Mouse (Mus musculus) Patski (cell line): ENCODE measurements around the gene Zbtb7a. TPM values are rescaled to one million over a fixed set of nuclear protein-coding genes. Genes with fewer than 3 reads are reported as not detected.

Experiments used
- ATAC-seq: fragments of 100-300 bp; one replicate; pipeline ENCODE4 v1.8.0; 2021
- CTCF ChIA-PET: fragments of 350-600 bp; sonication (Branson Sonifier 250); formaldehyde crosslinking; loops from one replicate; lab custom pipeline; 2022; ENCODE audit warnings: inconsistent platforms; lab: Charles Lee
- POLR2A ChIA-PET: fragments of 350-600 bp; sonication (Branson Sonifier 250); formaldehyde crosslinking; loops from one replicate; lab custom pipeline; 2022; ENCODE audit warnings: antibody characterized with exemption, inconsistent platforms; lab: Charles Lee
- DNase-seq: peaks from one replicate; pipeline ENCODE4 v3.0.0-alpha.2; 2011; ENCODE audit warnings: low read depth, low spot score
- H3K27me3 ChIP-seq: fragments of 371-371 bp; one replicate; pipeline ENCODE4 v1.5.1; 2021
- CTCF ChIP-seq: fragments of 100-300 bp; IDR thresholded peaks from one replicate; pipeline ENCODE4 v1.5.1; 2021
- in situ Hi-C: fragments of 300-500 bp; cut with MboI; formaldehyde crosslinking; loops from 3 replicates; pipeline ENCODE4 v1.11.1; 2018; ENCODE audit warnings: low pct_unique_long_range_greater_than_20kb, mixed read lengths
- polyA plus RNA-seq: library from polyadenylated mRNA; unstranded; gene quantifications from one replicate; pipeline ENCODE4 v1.2.3, GENCODE M21; 2021

Gene Zbtb7a
- 40.6 TPM for polyA plus RNA-seq

- no peaks in the 10 kb centered on the region for H3K27me3 ChIP-seq
- in situ Hi-C loops: no loop called here
Measured at GRCm38 (mm10) chr10:81134966-81135681, at the start of gene Zbtb7a. TSS of gene Zbtb7a (plus strand) at chr10:81135220.

GRCm38 (mm10) chr10:81087021-81087420 is 48.0 kb upstream of the Zbtb7a start:
- peaks cover 7% of the 10 kb centered on the region for H3K27me3 ChIP-seq
- ATAC-seq (no peak), DNase-seq (no peak)
- in situ Hi-C loops: no loop called here
- CTCF ChIA-PET: interaction anchor here (1.2 kb wide), 1 partner anchor 13 kb away, joined by 3 read pairs; no protein-coding TSS in a partner anchor
- POLR2A ChIA-PET: no interaction called here
- TF ChIP-seq CTCF: no peak

More at GRCm38 (mm10) chr10:81134966-81135681, at the start of gene Zbtb7a:
- no peak for ATAC-seq
- TF ChIP-seq CTCF: no peak
- POLR2A ChIA-PET: interaction anchor here (0.7 to 1.7 kb wide), 4 partner anchors 10 to 53 kb away, joined by 3 to 6 read pairs (median 3); partner anchors contain the start of gene Eef2
- DNase-seq: no peak
- CTCF ChIA-PET: no interaction called here

- ChIA-PET CTCF (no interaction called here), POLR2A (interaction anchor here (0.6 to 0.7 kb wide), 2 partner anchors 14 to 294 kb away, joined by 4 to 5 read pairs; no protein-coding TSS in a partner anchor)
- DNase-seq (no peak), ATAC-seq (no peak)
- TF ChIP-seq CTCF: no peak
- H3K27me3 ChIP-seq: peaks cover 14% of the 10 kb centered on the region
- in situ Hi-C loops: no loop called here
Measured at GRCm38 (mm10) chr10:81089216-81089615, 45.8 kb upstream of the Zbtb7a start.

DNA sequence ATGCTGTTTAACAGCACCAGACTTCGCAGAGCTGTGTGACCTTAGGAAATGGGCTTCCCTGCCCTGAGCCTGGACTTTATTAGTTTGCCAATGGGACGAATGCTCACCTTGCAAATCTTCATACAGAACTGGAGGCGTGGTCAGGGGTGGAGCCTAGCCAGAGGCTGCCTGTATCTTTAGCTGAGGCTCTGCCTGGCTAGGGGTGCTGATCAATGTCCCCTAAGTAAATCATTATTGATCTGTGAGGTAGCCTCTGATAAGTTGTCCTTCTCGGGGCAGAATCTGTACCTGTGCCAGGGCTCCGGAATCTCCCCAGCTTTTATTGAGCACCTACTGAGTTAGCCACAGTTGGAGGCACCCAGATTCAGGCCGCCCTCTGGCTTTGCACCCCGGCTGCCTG is 44.4 kb upstream of the Zbtb7a start:
- DNase-seq (no peak), ATAC-seq (no peak)
- CTCF ChIA-PET: no interaction called here
- POLR2A ChIA-PET: no interaction called here
- in situ Hi-C loops: no loop called here
- peaks cover 14% of the 10 kb centered on the region for H3K27me3 ChIP-seq
- TF ChIP-seq CTCF: no peak

DNA sequence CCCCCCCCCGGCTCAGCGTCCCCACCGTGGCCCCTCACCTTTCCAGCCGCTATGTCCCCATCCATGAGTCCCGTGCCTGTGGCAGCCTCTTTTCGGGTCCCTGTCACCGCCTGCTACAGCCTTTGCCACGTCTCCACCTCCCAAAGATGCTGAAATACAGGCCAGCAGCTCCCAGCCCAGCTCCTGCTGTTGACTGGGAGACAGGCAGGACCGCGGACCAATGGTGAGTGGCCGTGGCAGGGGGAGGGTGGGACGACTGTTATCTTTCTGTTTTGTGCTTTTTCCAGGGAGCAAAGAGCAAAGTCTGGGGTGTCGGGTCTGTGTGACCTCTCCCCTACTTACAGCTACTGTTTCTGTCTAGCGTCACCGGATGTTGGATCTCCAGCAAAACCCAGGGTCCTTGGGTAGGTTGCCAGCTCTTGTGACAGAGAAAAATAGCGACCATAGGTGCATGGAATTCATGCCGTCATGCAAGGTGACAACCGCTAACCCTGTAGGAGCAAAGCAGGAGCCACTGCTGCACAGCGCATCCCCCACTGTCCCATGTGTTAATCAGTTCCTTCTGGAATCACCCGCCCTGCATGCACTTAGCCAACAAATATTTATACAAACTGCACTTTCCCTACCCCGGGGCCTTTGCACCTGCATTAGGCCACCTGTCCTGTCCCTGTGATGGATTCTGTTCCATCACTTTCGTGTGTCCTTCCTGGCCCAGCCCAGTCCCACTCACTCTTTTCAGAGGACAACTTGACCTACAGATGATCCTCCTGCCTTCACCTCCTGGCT is 42.4 kb upstream of the Zbtb7a start:
- CTCF ChIA-PET: interaction anchor here (1.6 kb wide), 1 partner anchor 11 kb away, joined by 6 read pairs; no protein-coding TSS in a partner anchor
- DNase-seq (no peak), ATAC-seq (no peak)
- in situ Hi-C loops: no loop called here
- POLR2A ChIA-PET: interaction anchor here (0.5 to 1.0 kb wide), 2 partner anchors 10 to 81 kb away, joined by 3 to 8 read pairs; no protein-coding TSS in a partner anchor
- peaks cover 14% of the 10 kb centered on the region for H3K27me3 ChIP-seq
- TF ChIP-seq CTCF: no peak

DNA sequence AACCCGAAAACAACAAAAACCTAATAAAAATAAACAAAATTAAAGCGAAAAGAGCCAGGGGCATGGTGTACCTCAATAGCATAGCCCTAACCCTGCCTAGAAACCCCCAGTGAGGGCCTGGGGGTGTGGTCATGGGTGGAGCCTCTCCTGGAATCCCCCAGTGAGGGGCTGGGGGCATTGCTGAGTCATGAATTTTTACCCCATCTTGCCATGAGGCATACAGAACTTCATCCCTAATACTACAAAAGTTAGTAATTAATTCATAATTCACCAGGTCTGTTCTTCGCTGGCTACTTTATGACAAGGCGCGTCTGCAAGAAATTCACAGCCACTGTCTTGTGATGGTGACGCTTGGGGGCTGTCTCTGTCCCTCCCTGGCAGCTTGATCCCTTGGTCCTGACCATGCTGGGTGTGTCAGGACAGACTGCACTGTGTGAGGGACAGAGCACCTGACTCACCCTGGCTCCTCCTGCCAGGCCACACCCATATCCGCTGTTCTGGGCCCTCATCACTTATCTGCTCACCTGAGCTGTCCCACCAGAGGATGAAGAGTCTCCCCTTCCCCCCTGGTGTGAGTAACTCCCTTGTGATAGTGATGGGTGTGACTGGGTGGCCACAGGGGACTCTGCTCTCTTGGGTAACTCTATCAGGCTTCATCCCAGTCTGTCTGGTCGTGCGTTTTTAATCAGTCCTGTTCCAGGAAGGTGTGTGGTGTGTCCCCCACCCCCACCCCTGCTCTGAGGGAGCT is 39.9 kb upstream of the Zbtb7a start:
- DNase-seq: no peak
- in situ Hi-C loops: no loop called here
- ChIA-PET CTCF (interaction anchor here (0.6 kb wide), 1 partner anchor 13 kb away, joined by 3 read pairs; no protein-coding TSS in a partner anchor), POLR2A (interaction anchor here (0.6 to 1.1 kb wide), 2 partner anchors 11 to 47 kb away, joined by 4 to 6 read pairs; no protein-coding TSS in a partner anchor)
- TF ChIP-seq CTCF: no peak
- ATAC-seq: no peak
- peaks cover 14% of the 10 kb centered on the region for H3K27me3 ChIP-seq

DNA sequence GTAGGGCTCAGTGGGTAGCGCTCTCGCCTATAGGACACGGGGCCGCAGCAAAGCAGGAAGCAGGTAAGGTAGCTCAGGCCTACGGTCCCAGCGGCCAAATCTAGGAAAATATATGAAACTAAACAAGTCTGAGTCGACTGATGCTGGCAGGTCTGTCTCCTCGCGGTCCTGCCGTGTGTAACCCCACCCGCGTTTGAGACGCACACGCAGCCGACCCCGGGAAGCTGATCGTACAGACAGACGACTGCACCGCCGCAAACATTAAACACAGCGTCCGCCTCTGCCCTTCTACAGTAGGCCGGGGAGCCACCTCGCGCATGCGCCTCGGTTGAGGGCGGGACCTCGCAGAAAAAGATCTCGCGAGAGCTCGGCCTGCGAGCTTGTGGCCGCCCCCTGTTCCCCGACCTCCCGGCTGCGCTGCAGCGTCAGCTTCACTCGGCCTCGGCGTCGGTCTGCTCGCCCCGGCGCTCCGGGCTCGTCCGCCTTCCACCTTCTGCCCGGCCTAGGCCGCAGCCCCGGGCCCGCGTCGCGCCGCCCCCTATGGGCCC is 29.4 kb upstream of the Zbtb7a start, which contains the start of gene Map2k2:
TSS of gene Map2k2 (plus strand) at position 351 of the 548 bp plus-strand sequence.
- DNase-seq (peak; percentile 73), ATAC-seq (peak; percentile 80)
- no peak for TF ChIP-seq CTCF
- H3K27me3 ChIP-seq: no peaks in the 10 kb centered on the region
- POLR2A ChIA-PET: interaction anchor here (0.6 to 1.3 kb wide), 5 partner anchors 11 to 25 kb away, joined by 3 to 10 read pairs (median 4); no protein-coding TSS in a partner anchor
- CTCF ChIA-PET: interaction anchor here (1.2 to 1.3 kb wide), 3 partner anchors 9 to 27 kb away, joined by 3 to 4 read pairs (median 3); no protein-coding TSS in a partner anchor
- in situ Hi-C loops: no loop called here

- ChIA-PET CTCF (interaction anchor here (1.3 kb wide), 1 partner anchor 10 kb away, joined by 3 read pairs; no protein-coding TSS in a partner anchor), POLR2A (interaction anchor here (0.7 to 1.3 kb wide), 2 partner anchors 13 to 26 kb away, joined by 3 to 4 read pairs; no protein-coding TSS in a partner anchor)
- DNase-seq (peak; percentile 25), ATAC-seq (peak; percentile 67)
- in situ Hi-C loops: no loop called here
- no peak for TF ChIP-seq CTCF
- no peaks in the 10 kb centered on the region for H3K27me3 ChIP-seq
Measured at GRCm38 (mm10) chr10:81106113-81106721, 28.8 kb upstream of the Zbtb7a start.

GRCm38 (mm10) chr10:81112946-81113345 is 22.1 kb upstream of the Zbtb7a start:
- H3K27me3 ChIP-seq: no peaks in the 10 kb centered on the region
- no peak for TF ChIP-seq CTCF
- DNase-seq (no peak), ATAC-seq (no peak)
- ChIA-PET CTCF (no interaction called here), POLR2A (no interaction called here)
- in situ Hi-C loops: no loop called here
